Comparison of ENCODE assay signal across 9 mouse cellular contexts in genomic region chr9:46185191-46185590, GRCm38 (mm10). TPM values are rescaled to one million over a fixed set of nuclear protein-coding genes. Genes with fewer than 3 reads are reported as not detected.
DNase-seq lines count a peak whose midpoint lies in the region; ATAC-seq lines count a peak whose summit lies in the region.
"Had no signal": no experiment of that assay in that cellular context is flagged by ENCODE, and none has a peak within 500 bp of the region (broad histone marks: within the 10 kb centered on the region; RNA-seq: fewer than 3 reads in every experiment).

No protein-coding gene starts in this region.

- H3K27ac ChIP-seq in heart, embryonic 11.5 days (ENCODE audit: low read depth, low read length): 0 out of 2 replicates have a peak overlapping the region, but pooled peaks have one; percentile 63
- H3K27ac ChIP-seq in lung, embryonic 15.5 days: peak overlapping the region; percentile 42; the same call in 1 of the 2 replicates
- no peak overlapping the region for H3K27ac ChIP-seq in forebrain, embryonic 12.5 days
- H3K27ac ChIP-seq: neural tube, embryonic 13.5 days had no signal

- ATAC-seq in cerebellum, adult (ENCODE audit: insufficient number of reproducible peaks, low FRiP score, low TSS enrichment): no peak
- no peak for ATAC-seq in heart, embryonic 11.5 days (replicated peaks; ENCODE audit: insufficient number of reproducible peaks, low FRiP score, low TSS enrichment)
- no peak for ATAC-seq in lung, embryonic 15.5 days (ENCODE audit: borderline replicate concordance, extremely low read depth, low FRiP score, low TSS enrichment)
- no peak for ATAC-seq in forebrain, embryonic 12.5 days (ENCODE audit: low FRiP score)

- peaks cover 5% of the 10 kb centered on the region; the same call in 1 of the 2 replicates for H3K4me1 ChIP-seq in heart, embryonic 11.5 days (ENCODE audit: control insufficient read depth, insufficient read depth, low read length)
- H3K4me1 ChIP-seq in lung, embryonic 15.5 days: peaks cover 10% of the 10 kb centered on the region
- peaks cover 4% of the 10 kb centered on the region; the same call in 1 of the 2 replicates for H3K4me1 ChIP-seq in forebrain, embryonic 12.5 days

- no peaks in the 10 kb centered on the region for H3K27me3 ChIP-seq in heart, embryonic 11.5 days (ENCODE audit: control insufficient read depth, insufficient read depth, low read length)
- no peaks in the 10 kb centered on the region for H3K27me3 ChIP-seq in lung, embryonic 15.5 days
- H3K27me3 ChIP-seq in forebrain, embryonic 12.5 days: no peaks in the 10 kb centered on the region
- H3K27me3 ChIP-seq: neural tube, embryonic 13.5 days had no signal

- DNase-seq in cerebellum, adult 11 months: peak; percentile 40
- peak; percentile 30 for DNase-seq in right cerebral cortex, adult 18-20 months
- no peak for DNase-seq in right cerebral cortex, postnatal 25 days
- DNase-seq in thymus, postnatal 4 days: peak; percentile 47

- no peak overlapping the region for H3K4me2 ChIP-seq in heart, embryonic 11.5 days
- no peak overlapping the region for H3K4me2 ChIP-seq in lung, embryonic 15.5 days
- no peak overlapping the region for H3K4me2 ChIP-seq in forebrain, embryonic 12.5 days
- H3K4me2 ChIP-seq: neural tube, embryonic 13.5 days had no signal

- no peak overlapping the region for H3K9ac ChIP-seq in heart, embryonic 11.5 days (ENCODE audit: low read depth, low read length)
- H3K9ac ChIP-seq in lung, embryonic 15.5 days: no peak overlapping the region
- no peak overlapping the region for H3K9ac ChIP-seq in forebrain, embryonic 12.5 days
- H3K9ac ChIP-seq: neural tube, embryonic 13.5 days had no signal

- H3K36me3 ChIP-seq in heart, embryonic 11.5 days (ENCODE audit: control insufficient read depth, insufficient read depth, low read length): no peaks in the 10 kb centered on the region
- no peaks in the 10 kb centered on the region for H3K36me3 ChIP-seq in lung, embryonic 15.5 days
- H3K36me3 ChIP-seq in forebrain, embryonic 12.5 days (replicated peaks): no peaks in the 10 kb centered on the region
- H3K36me3 ChIP-seq: neural tube, embryonic 13.5 days had no signal

- whole genome bisulfite sequencing in heart, embryonic 11.5 days (ENCODE audit: insufficient replicate concordance): 19% methylated on average over 2 of the region's 2 CpGs
- WGBS in lung, embryonic 15.5 days: 32% methylated on average over 2 of the region's 2 CpGs
- 56% methylated on average over 2 of the region's 2 CpGs for WGBS in forebrain, embryonic 12.5 days

- H3K4me3 ChIP-seq in heart, embryonic 11.5 days (ENCODE audit: low read depth, low read length): no peak overlapping the region
- H3K4me3 ChIP-seq in lung, embryonic 15.5 days: no peak overlapping the region
- H3K4me3 ChIP-seq in forebrain, embryonic 12.5 days (replicated peaks): no peak overlapping the region
- H3K4me3 ChIP-seq: neural tube, embryonic 13.5 days had no signal

- no peaks in the 10 kb centered on the region for H3K9me3 ChIP-seq in heart, embryonic 11.5 days (replicated peaks; ENCODE audit: control insufficient read depth, low read length)
- H3K9me3 ChIP-seq in lung, embryonic 15.5 days: no peaks in the 10 kb centered on the region
- H3K9me3 ChIP-seq in forebrain, embryonic 12.5 days: no peaks in the 10 kb centered on the region
- H3K9me3 ChIP-seq: neural tube, embryonic 13.5 days had no signal

RNA-seq across cellular contexts. Expression of gene Apoa1, which starts 43.2 kb away (rescaled TPM):
- polyA plus RNA-seq in heart, embryonic 11.5 days (2014; fragmentation: Nextera tagmentation; extraction: Ambion mirVana): 5.7 and 29.6 TPM in 2 replicates
- polyA plus RNA-seq in lung, embryonic 15.5 days (2015; fragmentation: Nextera tagmentation; extraction: Ambion mirVana): 6.6 and 29.8 TPM in 2 replicates
- polyA plus RNA-seq in forebrain, embryonic 12.5 days (2016; fragmentation: Nextera tagmentation; extraction: Ambion mirVana): 1.1 and 1.6 TPM in 2 replicates

RNA-seq across cellular contexts. Expression of gene Apoc3, which starts 50.2 kb away (rescaled TPM):
- polyA plus RNA-seq in heart, embryonic 11.5 days (2014; fragmentation: Nextera tagmentation; extraction: Ambion mirVana): not detected in 2 replicates
- not detected in 2 replicates for polyA plus RNA-seq in lung, embryonic 15.5 days (2015; fragmentation: Nextera tagmentation; extraction: Ambion mirVana)
- polyA plus RNA-seq in forebrain, embryonic 12.5 days (2016; fragmentation: Nextera tagmentation; extraction: Ambion mirVana): not detected in 2 replicates
- polyA plus RNA-seq: neural tube, embryonic 13.5 days had no signal

RNA-seq across cellular contexts. Expression of gene Apoa4, which starts 55.3 kb away (rescaled TPM):
- polyA plus RNA-seq in heart, embryonic 11.5 days (2014; fragmentation: Nextera tagmentation; extraction: Ambion mirVana): not detected in 2 replicates
- 0.31 TPM in 1 of 2 replicates, not detected in the other for polyA plus RNA-seq in lung, embryonic 15.5 days (2015; fragmentation: Nextera tagmentation; extraction: Ambion mirVana)
- polyA plus RNA-seq in forebrain, embryonic 12.5 days (2016; fragmentation: Nextera tagmentation; extraction: Ambion mirVana): not detected in 2 replicates
